Mouse (Mus musculus) liver, adult 2 months (tissue): ENCODE measurements around the gene Klhl29. TPM values are rescaled to one million over a fixed set of nuclear protein-coding genes. Genes with fewer than 3 reads are reported as not detected.

Experiments used
- DNase-seq: peaks from one replicate; pipeline ENCODE4 v3.0.0-alpha.2; 2011; ENCODE audit warnings: low read depth, low spot score; ENCODE audit errors: extremely low read depth
- H3K27ac ChIP-seq: fragments of 200-500 bp; replicated peaks from 2 replicates; pipeline ENCODE4 v1.5.1; 2012; ENCODE audit warnings: low read depth, mild to moderate bottlenecking, control low read depth, inconsistent platforms, low read length; ENCODE audit not compliant: insufficient read depth
- H3K27me3 ChIP-seq: fragments of 200-500 bp; 2 replicates; pipeline ENCODE4 v1.6.1; 2012; ENCODE audit warnings: mild to moderate bottlenecking, moderate library complexity, low read length, inconsistent platforms; ENCODE audit not compliant: control insufficient read depth, insufficient read depth
- H3K36me3 ChIP-seq: fragments of 200-500 bp; 2 replicates; pipeline ENCODE4 v1.6.1; 2012; ENCODE audit warnings: low read length, inconsistent platforms; ENCODE audit not compliant: control insufficient read depth, insufficient read depth
- H3K4me1 ChIP-seq: fragments of 200-500 bp; 2 replicates; pipeline ENCODE4 v1.6.1; 2011; ENCODE audit warnings: low read length; ENCODE audit not compliant: control insufficient read depth, insufficient read depth
- H3K4me3 ChIP-seq: fragments of 200-500 bp; 2 replicates; pipeline ENCODE4 v1.5.1; 2011; ENCODE audit warnings: low read depth, mild to moderate bottlenecking, control low read depth, low read length, moderate library complexity; ENCODE audit not compliant: insufficient read depth
- H3K79me2 ChIP-seq: fragments of 200-500 bp; 2 replicates; pipeline ENCODE4 v1.6.1; 2012; ENCODE audit warnings: inconsistent platforms, mild to moderate bottlenecking, low read length, moderate library complexity; ENCODE audit not compliant: control insufficient read depth, insufficient read depth
- H3K9ac ChIP-seq: fragments of 200-500 bp; 2 replicates; pipeline ENCODE4 v1.6.1; 2012; ENCODE audit warnings: low read depth, mild to moderate bottlenecking, control low read depth, inconsistent platforms, low read length
- CTCF ChIP-seq: fragments of 200-500 bp; IDR thresholded peaks from 2 replicates; pipeline ENCODE4 v1.5.1; 2011; ENCODE audit warnings: low read depth, low read length, control low read depth
- POLR2A ChIP-seq: fragments of 200-500 bp; IDR thresholded peaks from 2 replicates; pipeline ENCODE4 v1.6.1; 2011; ENCODE audit warnings: low read length, control low read depth; ENCODE audit not compliant: insufficient read depth; ENCODE audit errors: extremely low read depth
- WGBS: fragments of 180-500 bp; shearing (Covaris S2); methylation state at CpG from one replicate; pipeline ENCODE4 v1.1.7; 2018; 5-methylcytosine and 5-hydroxymethylcytosine counted together
- polyA plus RNA-seq: library from polyadenylated mRNA; depleted of rRNA; stranded (reverse); fragments of >200 nt; gene quantifications from 2 replicates; pipeline ENCODE4 v1.2.3, GENCODE M21; 2012
- total RNA-seq: library from RNA; depleted of rRNA; stranded (reverse); fragments of >200 nt; gene quantifications from 2 replicates; pipeline ENCODE4 v1.2.3, GENCODE M21; 2014

The Klhl29 gene
- total and polyA plus RNA-seq, 2 experiments = under 0.01 to 0.10 TPM

- 39% methylated on average over 14 of the region's 14 CpGs for WGBS
- Histone ChIP-seq H3K27ac (no peak overlapping the region), H3K36me3 (no peaks in the 10 kb centered on the region), H3K9ac (no peak overlapping the region), H3K27me3 (no peaks in the 10 kb centered on the region), H3K79me2 (no peaks in the 10 kb centered on the region), H3K4me1 (no peaks in the 10 kb centered on the region), H3K4me3 (no peak overlapping the region)
- peak; percentile 7 for DNase-seq
- TF ChIP-seq POLR2A (no peak), CTCF (no peak)
These were observed 183.7 kb downstream of the Klhl29 start for GRCm38 (mm10) chr12:5191628-5192379.

DNA sequence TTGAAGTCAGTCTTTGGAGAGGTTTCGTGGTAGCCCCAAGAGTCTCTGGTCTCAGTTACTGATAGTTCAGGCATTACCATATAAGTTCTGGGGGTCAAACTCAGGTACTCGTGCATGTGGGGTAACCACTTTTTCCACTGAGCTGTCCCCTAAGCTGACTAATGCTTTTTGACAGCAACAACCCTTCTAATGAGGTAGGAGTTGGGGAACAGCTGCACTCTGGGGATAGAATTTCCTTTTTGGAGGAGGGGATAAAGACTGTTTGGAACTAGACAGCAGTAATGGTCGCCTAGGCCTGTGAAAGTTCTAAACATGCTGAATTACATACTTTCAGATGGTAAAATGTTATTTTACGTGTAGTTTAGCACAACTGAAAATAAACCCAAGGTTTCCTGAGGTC lies 184.3 kb downstream of the Klhl29 start:
- WGBS = 89% methylated on average over 4 of the region's 4 CpGs
- Histone ChIP-seq H3K4me1 (no peaks in the 10 kb centered on the region), H3K27me3 (no peaks in the 10 kb centered on the region)

GRCm38 (mm10) chr12:5189446-5190150 lies 185.9 kb downstream of the Klhl29 start:
- no peak for DNase-seq
- Histone ChIP-seq H3K27ac (no peak overlapping the region), H3K4me3 (no peak overlapping the region), H3K4me1 (no peaks in the 10 kb centered on the region), H3K36me3 (no peaks in the 10 kb centered on the region), H3K79me2 (no peaks in the 10 kb centered on the region), H3K9ac (no peak overlapping the region), H3K27me3 (no peaks in the 10 kb centered on the region)
- no peak for TF ChIP-seq CTCF
- TF ChIP-seq POLR2A = no peak
- 70% methylated on average over 15 of the region's 15 CpGs for WGBS

More for the DNA sequence above, 184.3 kb downstream of the Klhl29 start:
- H3K4me3 ChIP-seq = no peak overlapping the region
- no peak overlapping the region for H3K9ac ChIP-seq
- no peaks in the 10 kb centered on the region for H3K79me2 ChIP-seq
- DNase-seq = no peak
- no peak overlapping the region for H3K27ac ChIP-seq
- no peaks in the 10 kb centered on the region for H3K36me3 ChIP-seq
- TF ChIP-seq POLR2A (no peak), CTCF (no peak)

GRCm38 (mm10) chr12:5188899-5189298 lies 186.6 kb downstream of the Klhl29 start:
- H3K9ac ChIP-seq = no peak overlapping the region
- no peak for TF ChIP-seq CTCF
- TF ChIP-seq POLR2A = no peak
- H3K4me3 ChIP-seq = no peak overlapping the region
- 56% methylated on average over 7 of the region's 7 CpGs for WGBS
- H3K27ac ChIP-seq = no peak overlapping the region
- no peak for DNase-seq
- no peaks in the 10 kb centered on the region for H3K4me1 ChIP-seq
- no peaks in the 10 kb centered on the region for H3K36me3 ChIP-seq
- H3K79me2 ChIP-seq = no peaks in the 10 kb centered on the region
- H3K27me3 ChIP-seq = no peaks in the 10 kb centered on the region

DNA sequence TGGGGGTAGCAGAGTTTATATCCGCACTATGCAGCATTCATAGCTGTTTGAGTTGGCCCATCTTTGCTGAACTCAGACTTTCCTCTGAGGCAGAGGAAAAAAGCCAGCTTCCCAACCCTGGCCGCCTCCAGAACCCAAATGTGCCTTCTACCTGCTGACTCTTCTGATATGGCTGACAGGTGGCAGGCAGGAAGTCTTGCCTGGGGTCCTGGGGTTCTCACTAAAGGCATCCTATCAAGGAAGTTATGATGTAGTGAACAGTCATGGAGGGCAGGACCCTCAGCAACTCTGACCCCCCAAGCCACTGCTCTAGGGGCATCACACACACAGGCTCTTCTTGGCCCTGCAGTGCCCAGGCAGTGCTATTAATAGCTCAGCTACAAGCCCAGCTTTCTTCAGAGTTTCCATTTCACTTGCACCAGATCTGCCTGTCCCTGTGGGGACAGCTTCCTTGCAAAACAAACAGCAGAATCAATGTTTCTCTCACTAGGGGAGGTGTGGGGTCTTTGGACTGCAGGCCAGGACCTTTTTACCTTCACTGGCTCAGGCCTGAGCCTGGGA lies 187.6 kb downstream of the Klhl29 start:
- no peak overlapping the region for H3K27ac ChIP-seq
- H3K36me3 ChIP-seq = no peaks in the 10 kb centered on the region
- no peaks in the 10 kb centered on the region for H3K79me2 ChIP-seq
- WGBS = 89% methylated on average over 2 of the region's 2 CpGs
- no peak overlapping the region for H3K4me3 ChIP-seq
- H3K27me3 ChIP-seq = no peaks in the 10 kb centered on the region
- TF ChIP-seq POLR2A (no peak), CTCF (no peak)
- H3K4me1 ChIP-seq = no peaks in the 10 kb centered on the region
- DNase-seq = no peak
- no peak overlapping the region for H3K9ac ChIP-seq
